Mouse (Mus musculus) embryo, embryonic 11.5 days (tissue): ENCODE measurements around the gene Pacsin3.

Experiments used
- DNase-seq: peaks from one replicate; pipeline ENCODE4 v3.0.0-alpha.2; 2012; ENCODE audit warnings: low read depth, low spot score

Gene Pacsin3

GRCm38 (mm10) chr2:91259493-91259892 is 3.7 kb downstream of the Pacsin3 start:
- no peak for DNase-seq

GRCm38 (mm10) chr2:91263692-91264660 is 8.2 kb downstream of the Pacsin3 start:
- no peak for DNase-seq

DNA sequence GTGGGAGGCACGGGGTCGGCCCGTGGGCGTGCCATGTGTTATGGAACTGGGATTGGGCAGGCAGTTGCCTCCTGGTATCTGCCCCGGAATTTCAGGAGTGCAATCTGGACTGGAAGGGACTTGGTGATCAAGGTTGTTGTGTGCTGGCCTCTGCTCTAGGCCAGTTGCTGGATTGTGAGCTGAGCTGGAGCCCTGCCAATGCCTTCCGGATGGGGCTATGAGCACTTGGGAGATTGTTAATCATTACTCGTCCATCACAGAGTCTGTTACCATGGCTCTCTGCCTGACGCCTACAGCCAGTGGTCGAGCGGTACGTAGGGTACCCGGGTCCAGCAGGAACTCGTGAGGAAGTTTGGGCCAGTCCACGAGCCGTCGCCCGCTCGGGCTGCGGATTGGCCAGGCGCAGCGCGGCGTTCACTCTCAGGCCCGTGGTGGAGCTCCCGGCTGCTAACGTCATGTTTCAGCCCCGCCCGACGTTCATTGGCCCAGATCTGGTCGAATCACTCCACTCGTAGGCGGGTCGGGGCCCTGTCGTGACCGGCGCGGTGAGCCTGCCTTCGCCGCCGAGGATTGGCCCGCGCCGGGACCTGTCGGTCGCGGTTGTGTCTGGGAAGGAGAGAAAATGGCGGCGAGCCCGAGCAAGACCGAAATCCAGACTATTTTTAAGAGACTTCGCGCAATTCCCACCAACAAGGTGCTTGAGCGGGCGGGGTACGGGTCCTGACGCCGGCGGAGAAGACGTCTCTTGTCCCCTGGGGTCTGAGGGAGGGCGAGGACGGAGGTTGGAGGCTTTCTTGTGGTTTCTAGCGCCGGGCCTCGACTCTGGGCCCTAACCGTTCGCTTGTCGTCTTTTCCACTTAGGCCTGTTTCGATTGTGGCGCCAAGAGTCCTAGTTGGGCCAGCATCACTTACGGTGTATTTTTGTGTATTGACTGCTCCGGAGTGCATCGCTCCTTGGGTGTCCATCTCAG is 9.2 kb downstream of the Pacsin3 start, which contains the start of gene Arfgap2:
Gene Arfgap2 (plus strand): TSS at position 264 of the 971 bp plus-strand sequence.
- DNase-seq = peak; percentile 96

DNA sequence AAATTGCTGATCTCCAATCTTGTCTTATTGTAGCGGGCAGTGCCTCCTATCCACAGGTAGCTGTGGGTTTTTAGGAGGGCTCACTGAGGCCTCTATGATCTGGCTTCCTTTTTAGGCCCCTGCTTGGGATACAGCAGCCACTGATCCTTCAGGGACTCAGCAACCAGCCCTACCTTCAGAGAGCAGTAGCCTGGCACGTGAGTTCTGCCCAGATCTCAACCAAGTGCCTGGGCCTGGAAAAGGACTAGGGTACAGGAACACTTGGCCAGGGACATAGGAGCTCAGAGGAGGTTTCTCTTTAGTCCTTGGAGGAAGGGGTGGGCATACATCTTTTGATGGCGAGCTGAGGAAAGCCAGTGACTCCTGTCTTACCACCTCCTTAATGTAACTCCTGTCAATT is 12.3 kb downstream of the Pacsin3 start:
- no peak for DNase-seq

DNA sequence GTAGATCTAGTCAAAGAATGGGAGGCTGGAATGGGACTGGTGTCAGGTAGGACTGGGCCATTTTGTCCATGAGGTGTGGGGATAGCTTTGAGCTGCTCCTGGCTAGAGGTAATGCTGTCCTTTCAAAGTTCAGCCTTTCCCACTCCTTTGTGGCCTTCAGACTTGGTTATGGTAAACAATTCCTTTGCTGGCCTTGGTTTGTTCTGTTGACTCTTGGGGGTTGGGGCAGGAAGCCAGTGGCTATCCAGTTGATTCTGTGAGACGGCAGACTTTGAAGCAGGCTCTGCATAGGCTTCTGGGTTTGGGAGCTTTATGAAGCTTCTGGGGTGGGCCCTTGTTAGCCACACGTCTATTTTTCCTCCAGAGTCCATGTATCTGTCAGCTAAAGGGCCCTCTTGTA is 13.0 kb downstream of the Pacsin3 start:
- DNase-seq = no peak

- no peak for DNase-seq
Measured at GRCm38 (mm10) chr2:91269687-91270133, 14.0 kb downstream of the Pacsin3 start.

DNA sequence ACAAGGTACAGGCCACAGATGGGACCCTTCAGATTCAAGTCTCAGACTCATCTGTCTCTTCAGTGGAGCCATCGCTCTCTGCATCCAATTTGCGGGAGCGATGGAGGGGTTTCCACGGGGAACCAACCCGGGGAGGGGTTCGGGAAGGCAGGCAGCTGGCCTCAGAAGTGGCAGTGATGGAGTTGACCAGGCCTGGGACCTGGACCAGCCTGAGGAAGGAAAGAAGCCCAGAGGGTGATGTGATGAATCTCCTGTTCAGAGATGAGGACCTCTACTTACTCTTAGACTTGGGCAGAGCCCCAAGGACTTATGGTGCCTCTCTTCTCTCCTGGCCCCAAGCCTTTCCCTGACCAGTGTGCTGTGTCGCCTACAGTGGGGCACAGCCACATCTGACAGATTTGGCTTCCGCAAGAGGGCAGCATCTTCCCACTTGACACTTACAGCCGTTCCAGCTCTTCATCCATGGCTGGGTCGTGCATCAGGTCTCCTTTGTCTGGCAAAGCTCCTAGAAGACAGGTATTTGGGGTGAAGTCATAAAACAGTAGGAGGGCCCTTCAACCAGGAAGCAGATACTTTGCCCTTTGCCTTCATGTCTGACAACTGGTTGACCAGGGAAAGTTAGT is 23.1 kb downstream of the Pacsin3 start:
- DNase-seq = peak; percentile 57

- DNase-seq = no peak
Measured at GRCm38 (mm10) chr2:91279372-91279755, 23.6 kb downstream of the Pacsin3 start.

GRCm38 (mm10) chr2:91281366-91281765 is 25.6 kb downstream of the Pacsin3 start:
- DNase-seq = no peak

GRCm38 (mm10) chr2:91283972-91284371 is 28.2 kb downstream of the Pacsin3 start:
- no peak for DNase-seq

GRCm38 (mm10) chr2:91284375-91285199 is 28.8 kb downstream of the Pacsin3 start:
- no peak for DNase-seq

GRCm38 (mm10) chr2:91285885-91286505 is 30.2 kb downstream of the Pacsin3 start:
- peak; percentile 63 for DNase-seq

- DNase-seq = no peak
Measured at GRCm38 (mm10) chr2:91287563-91287962, 31.8 kb downstream of the Pacsin3 start.

DNA sequence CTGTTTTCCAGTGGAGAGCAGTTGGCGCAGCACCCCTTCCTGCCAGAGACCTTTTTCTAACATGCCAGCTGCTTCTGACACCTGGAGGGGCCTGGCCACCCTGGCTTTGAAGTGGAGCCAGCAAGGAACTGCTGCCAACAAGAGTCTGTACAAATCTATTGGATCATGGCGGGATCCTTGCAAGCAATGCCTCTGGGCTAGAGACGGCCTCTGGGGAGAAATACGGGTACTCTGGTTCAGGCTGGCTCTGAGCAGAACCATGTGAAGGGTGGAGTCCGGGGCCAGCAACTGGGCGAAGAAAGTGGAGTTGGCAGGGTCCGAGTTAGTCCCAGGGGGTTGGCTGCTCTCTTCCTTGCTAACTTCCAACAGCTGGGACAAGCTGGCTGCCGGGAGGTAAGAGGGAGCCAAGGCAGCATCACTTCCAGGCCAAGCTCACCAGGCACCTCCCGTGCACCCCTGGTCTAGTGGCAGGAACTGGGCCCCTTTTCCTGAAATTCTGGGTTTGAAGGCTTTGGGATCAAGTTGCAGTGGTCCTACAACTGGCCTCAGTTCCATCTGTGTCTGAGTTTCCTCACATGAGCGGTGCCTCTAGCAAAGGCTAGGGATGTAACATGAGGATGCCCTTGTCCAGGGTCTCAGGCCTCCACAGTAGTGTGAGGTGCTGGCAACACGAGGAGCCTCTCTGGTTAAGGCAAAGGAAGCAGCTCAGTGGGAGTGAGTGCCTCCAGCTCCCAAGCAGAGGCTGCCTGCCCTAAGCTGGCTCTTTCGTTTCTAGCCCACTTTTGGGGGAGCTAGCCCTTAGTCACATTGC is 35.6 kb downstream of the Pacsin3 start:
- DNase-seq = no peak

DNA sequence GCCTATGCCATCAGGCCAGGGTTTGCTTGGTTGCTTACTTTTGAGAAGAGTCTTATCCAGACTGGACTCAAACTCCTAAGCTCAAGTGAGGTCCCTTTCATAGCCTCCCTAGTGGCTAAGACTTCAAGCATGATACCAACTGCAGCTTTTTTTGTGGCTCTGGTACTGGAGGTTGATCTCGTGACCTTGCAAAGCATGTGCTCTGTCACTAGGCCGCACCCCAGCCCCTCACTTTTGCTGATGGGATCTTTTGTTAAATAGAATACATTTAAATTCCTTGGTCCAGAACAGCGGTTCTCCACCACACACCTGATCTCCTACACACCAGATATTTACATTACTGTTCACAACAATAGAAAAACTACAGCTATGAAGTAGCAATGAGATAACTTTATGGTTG is 38.5 kb downstream of the Pacsin3 start:
- DNase-seq = no peak

GRCm38 (mm10) chr2:91295895-91296294 is 40.1 kb downstream of the Pacsin3 start:
- DNase-seq = no peak

GRCm38 (mm10) chr2:91299156-91299555 is 43.4 kb downstream of the Pacsin3 start:
- DNase-seq = no peak

DNA sequence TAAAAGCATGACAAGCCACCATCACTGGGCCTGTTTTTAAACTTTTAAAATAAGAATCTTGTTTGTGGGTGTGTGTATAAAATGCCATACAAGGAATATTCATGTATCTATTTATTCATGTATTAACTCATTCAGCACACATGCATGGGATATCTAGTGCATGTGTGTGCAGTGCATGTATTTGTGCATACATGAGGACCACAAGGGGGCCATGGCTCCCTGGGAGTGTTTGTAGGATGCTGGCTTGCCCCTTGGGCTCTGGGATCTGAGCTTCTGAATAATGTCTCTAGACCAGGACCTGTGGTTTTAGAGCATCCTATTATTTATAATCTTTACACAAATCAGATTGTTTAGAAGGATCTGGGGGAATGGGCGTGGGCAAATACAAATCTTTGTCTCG is 45.0 kb downstream of the Pacsin3 start:
- DNase-seq = no peak

GRCm38 (mm10) chr2:91301836-91302235 is 46.1 kb downstream of the Pacsin3 start:
- DNase-seq = no peak
